Mouse (Mus musculus): ENCODE data around the gene Timp3. TPM values are rescaled to one million over a fixed set of nuclear protein-coding genes. Genes with fewer than 3 reads are reported as not detected.

Gene Timp3
- polyA plus RNA-seq, 1 experiment from 2014 or later: 42.3 TPM

GRCm38 (mm10) chr10:86343362-86343761 is 43.2 kb downstream of the Timp3 start:
- 88% methylated on average over 6 of the region's 6 CpGs for WGBS
- H3K27me3 ChIP-seq: no peaks in the 10 kb centered on the region
- no peak overlapping the region for H3K9ac ChIP-seq
- peaks cover 13% of the 10 kb centered on the region for H3K4me1 ChIP-seq
- H3K4me3 ChIP-seq: no peak overlapping the region
- no peak overlapping the region for H3K4me2 ChIP-seq (replicated peaks)
- H3K36me3 ChIP-seq: peaks cover 2% of the 10 kb centered on the region; the same call in 1 of the 2 replicates
- no peak overlapping the region for H3K27ac ChIP-seq
- H3K9me3 ChIP-seq (replicated peaks): no peaks in the 10 kb centered on the region
- no peak for ATAC-seq (ENCODE audit: low FRiP score)

- Histone ChIP-seq H3K4me3 (no peak overlapping the region), H3K9ac (no peak overlapping the region), H3K27ac (no peak overlapping the region), H3K9me3 (replicated peaks) (no peaks in the 10 kb centered on the region), H3K4me1 (peaks cover 13% of the 10 kb centered on the region), H3K27me3 (no peaks in the 10 kb centered on the region), H3K4me2 (replicated peaks) (no peak overlapping the region), H3K36me3 (peaks cover 2% of the 10 kb centered on the region; the same call in 1 of the 2 replicates)
- WGBS: 93% methylated on average over 7 of the region's 7 CpGs
- ATAC-seq (ENCODE audit: low FRiP score): no peak
Measured at GRCm38 (mm10) chr10:86343931-86344330, 43.8 kb downstream of the Timp3 start.

GRCm38 (mm10) chr10:86344654-86345053 is 44.5 kb downstream of the Timp3 start:
- Histone ChIP-seq H3K9ac (no peak overlapping the region), H3K4me2 (replicated peaks) (no peak overlapping the region), H3K27ac (no peak overlapping the region), H3K4me1 (peaks cover 13% of the 10 kb centered on the region), H3K9me3 (replicated peaks) (no peaks in the 10 kb centered on the region), H3K36me3 (peaks cover 2% of the 10 kb centered on the region; the same call in 1 of the 2 replicates), H3K4me3 (no peak overlapping the region), H3K27me3 (no peaks in the 10 kb centered on the region)
- WGBS: 88% methylated on average over 6 of the region's 6 CpGs
- no peak for ATAC-seq (ENCODE audit: low FRiP score)

GRCm38 (mm10) chr10:86345645-86346044 is 45.5 kb downstream of the Timp3 start:
- peaks cover 13% of the 10 kb centered on the region for H3K4me1 ChIP-seq
- ATAC-seq (ENCODE audit: low FRiP score): no peak
- WGBS: 93% methylated on average over 9 of the region's 9 CpGs
- H3K27ac ChIP-seq: no peak overlapping the region
- H3K9ac ChIP-seq: no peak overlapping the region
- H3K9me3 ChIP-seq (replicated peaks): no peaks in the 10 kb centered on the region
- no peak overlapping the region for H3K4me3 ChIP-seq
- H3K36me3 ChIP-seq: peaks cover 2% of the 10 kb centered on the region; the same call in 1 of the 2 replicates
- H3K27me3 ChIP-seq: no peaks in the 10 kb centered on the region
- H3K4me2 ChIP-seq (replicated peaks): no peak overlapping the region

- no peaks in the 10 kb centered on the region for H3K9me3 ChIP-seq (replicated peaks)
- ATAC-seq (ENCODE audit: low FRiP score): no peak
- peaks cover 2% of the 10 kb centered on the region; the same call in 1 of the 2 replicates for H3K36me3 ChIP-seq
- WGBS: 63% methylated on average over 3 of the region's 3 CpGs
- H3K27me3 ChIP-seq: no peaks in the 10 kb centered on the region
- H3K4me1 ChIP-seq: peaks cover 11% of the 10 kb centered on the region
- no peak overlapping the region for H3K4me3 ChIP-seq
- H3K27ac ChIP-seq: no peak overlapping the region
- H3K9ac ChIP-seq: no peak overlapping the region
- no peak overlapping the region for H3K4me2 ChIP-seq (replicated peaks)
Measured at GRCm38 (mm10) chr10:86346235-86346840, 46.2 kb downstream of the Timp3 start.

DNA sequence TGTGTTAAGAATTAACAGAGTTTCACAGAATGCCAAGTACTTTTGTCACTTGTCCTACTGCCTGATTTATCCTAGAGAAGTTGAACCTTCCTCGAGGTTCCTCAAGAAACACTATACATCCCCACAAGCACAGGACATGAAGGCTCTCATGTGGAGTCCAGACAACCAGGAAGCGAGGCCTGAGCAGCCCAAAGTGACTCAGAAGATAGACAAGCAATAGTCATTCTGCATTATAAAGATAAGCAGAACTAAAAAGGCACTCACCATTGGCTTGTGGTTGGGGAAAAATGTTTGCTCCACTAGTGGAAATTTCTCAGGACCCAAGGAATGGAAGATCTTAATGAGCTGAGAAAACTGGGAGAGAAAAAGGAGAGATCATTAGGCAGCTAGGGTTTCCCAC is 51.1 kb downstream of the Timp3 start:
- ATAC-seq (ENCODE audit: low FRiP score): no peak
- no peak overlapping the region for H3K27ac ChIP-seq
- H3K36me3 ChIP-seq: no peaks in the 10 kb centered on the region
- WGBS: 90% methylated on average over 2 of the region's 2 CpGs
- no peak overlapping the region for H3K4me2 ChIP-seq (replicated peaks)
- H3K27me3 ChIP-seq: no peaks in the 10 kb centered on the region
- no peak overlapping the region for H3K4me3 ChIP-seq
- H3K4me1 ChIP-seq: no peaks in the 10 kb centered on the region
- no peaks in the 10 kb centered on the region for H3K9me3 ChIP-seq (replicated peaks)
- H3K9ac ChIP-seq: no peak overlapping the region

GRCm38 (mm10) chr10:86352521-86352920 is 52.3 kb downstream of the Timp3 start:
- H3K4me2 ChIP-seq (replicated peaks): no peak overlapping the region
- 93% methylated on average over 3 of the region's 3 CpGs for WGBS
- no peak overlapping the region for H3K4me3 ChIP-seq
- no peak for ATAC-seq (ENCODE audit: low FRiP score)
- H3K36me3 ChIP-seq: no peaks in the 10 kb centered on the region
- H3K4me1 ChIP-seq: no peaks in the 10 kb centered on the region
- no peak overlapping the region for H3K27ac ChIP-seq
- no peaks in the 10 kb centered on the region for H3K9me3 ChIP-seq (replicated peaks)
- H3K9ac ChIP-seq: no peak overlapping the region
- no peaks in the 10 kb centered on the region for H3K27me3 ChIP-seq

GRCm38 (mm10) chr10:86356819-86357563 is 56.8 kb downstream of the Timp3 start:
- Histone ChIP-seq H3K27ac (no peak overlapping the region), H3K9me3 (replicated peaks) (no peaks in the 10 kb centered on the region), H3K36me3 (no peaks in the 10 kb centered on the region), H3K4me3 (no peak overlapping the region), H3K27me3 (no peaks in the 10 kb centered on the region), H3K4me1 (no peaks in the 10 kb centered on the region), H3K4me2 (replicated peaks) (no peak overlapping the region), H3K9ac (no peak overlapping the region)
- WGBS: 65% methylated on average over 5 of the region's 5 CpGs
- ATAC-seq (ENCODE audit: low FRiP score): no peak

DNA sequence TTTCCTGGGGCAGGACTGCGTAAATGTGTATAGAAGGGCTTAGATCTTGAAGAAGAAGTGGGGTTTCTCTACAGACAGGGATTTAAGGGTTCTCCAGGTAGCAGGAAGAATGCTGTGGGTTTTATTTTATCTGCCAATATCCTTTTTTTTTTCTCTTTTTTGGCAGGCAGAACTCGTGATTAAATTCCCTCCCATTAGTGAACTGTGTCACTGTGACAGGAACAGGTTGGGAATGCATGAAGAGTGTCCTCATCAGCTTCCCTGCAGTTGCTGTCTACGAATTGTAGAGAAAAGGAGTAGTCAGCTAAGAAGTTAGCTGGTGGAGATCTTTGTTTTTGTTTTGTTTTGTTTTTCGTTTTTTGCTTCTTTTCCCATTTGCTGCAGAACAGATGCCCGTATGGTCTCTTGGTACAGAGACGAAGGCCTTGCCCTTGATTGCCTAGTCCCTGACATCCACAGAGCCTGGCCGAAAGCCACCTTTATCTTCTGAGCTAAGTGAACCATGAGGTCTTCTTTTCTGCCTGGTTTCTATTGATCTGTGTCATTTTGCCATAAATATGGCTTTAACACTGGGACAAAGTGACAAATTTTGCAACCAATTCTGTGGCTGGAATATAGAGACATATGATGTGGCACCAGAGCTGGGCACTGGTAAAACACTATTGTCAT is 58.3 kb downstream of the Timp3 start:
- Histone ChIP-seq H3K27me3 (no peaks in the 10 kb centered on the region), H3K4me2 (replicated peaks) (no peak overlapping the region), H3K9me3 (replicated peaks) (no peaks in the 10 kb centered on the region), H3K4me3 (no peak overlapping the region), H3K27ac (no peak overlapping the region), H3K4me1 (no peaks in the 10 kb centered on the region), H3K36me3 (no peaks in the 10 kb centered on the region), H3K9ac (no peak overlapping the region)
- whole genome bisulfite sequencing: 83% methylated on average over 7 of the region's 7 CpGs
- no peak for ATAC-seq (ENCODE audit: low FRiP score)

DNA sequence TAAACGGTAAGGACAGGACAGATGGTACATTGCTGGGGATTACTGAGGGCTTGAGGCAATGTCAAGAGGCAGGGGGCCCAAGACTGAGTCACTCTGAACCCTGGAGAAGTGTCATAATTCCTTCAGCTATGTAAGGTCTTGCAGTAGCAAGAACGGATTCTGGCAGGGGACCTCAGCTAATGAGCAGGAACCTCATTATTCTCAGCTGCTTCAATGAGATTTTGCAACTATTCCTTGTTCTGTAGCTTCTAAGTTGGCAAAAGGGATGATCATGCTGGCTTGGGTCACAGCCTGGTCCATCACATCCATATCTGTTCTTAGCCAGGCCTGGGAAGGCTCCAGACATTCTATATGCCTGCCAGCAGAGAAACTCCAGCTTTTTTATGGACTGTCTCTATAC is 59.0 kb downstream of the Timp3 start:
- Histone ChIP-seq H3K27me3 (no peaks in the 10 kb centered on the region), H3K36me3 (no peaks in the 10 kb centered on the region), H3K9me3 (replicated peaks) (no peaks in the 10 kb centered on the region), H3K27ac (no peak overlapping the region), H3K4me3 (no peak overlapping the region), H3K4me1 (no peaks in the 10 kb centered on the region), H3K4me2 (replicated peaks) (no peak overlapping the region), H3K9ac (no peak overlapping the region)
- no peak for ATAC-seq (ENCODE audit: low FRiP score)
- 65% methylated on average over 2 of the region's 2 CpGs for WGBS

DNA sequence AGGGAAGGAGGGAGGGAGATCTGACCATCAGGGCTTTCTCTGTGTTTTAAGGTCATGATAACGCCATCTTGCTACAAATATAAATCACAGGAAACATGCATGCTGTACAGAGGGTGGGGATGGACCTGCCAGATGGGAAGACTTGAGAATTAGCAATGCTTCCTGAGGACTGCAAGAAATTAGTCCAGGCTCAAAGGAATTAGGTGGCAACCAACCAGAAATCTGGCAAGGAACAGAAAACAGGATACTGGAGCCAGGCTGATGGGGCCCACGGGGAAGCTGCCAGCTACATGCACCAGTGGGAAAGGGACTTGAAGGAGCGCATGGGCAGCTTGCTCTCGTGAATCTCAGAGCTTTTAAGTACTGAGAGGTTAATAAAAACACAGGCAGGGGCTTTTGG is 59.5 kb downstream of the Timp3 start:
- Histone ChIP-seq H3K9me3 (replicated peaks) (no peaks in the 10 kb centered on the region), H3K4me1 (no peaks in the 10 kb centered on the region), H3K9ac (no peak overlapping the region), H3K36me3 (no peaks in the 10 kb centered on the region), H3K27ac (no peak overlapping the region), H3K4me2 (replicated peaks) (no peak overlapping the region), H3K27me3 (no peaks in the 10 kb centered on the region), H3K4me3 (no peak overlapping the region)
- no peak for ATAC-seq (ENCODE audit: low FRiP score)
- 74% methylated on average over 4 of the region's 4 CpGs for WGBS

GRCm38 (mm10) chr10:86363669-86364309 is 63.6 kb downstream of the Timp3 start:
- WGBS: 84% methylated on average over 8 of the region's 8 CpGs
- Histone ChIP-seq H3K4me2 (replicated peaks) (no peak overlapping the region), H3K4me3 (no peak overlapping the region), H3K36me3 (no peaks in the 10 kb centered on the region), H3K27ac (no peak overlapping the region), H3K27me3 (no peaks in the 10 kb centered on the region), H3K9ac (no peak overlapping the region), H3K9me3 (replicated peaks) (no peaks in the 10 kb centered on the region), H3K4me1 (peaks cover 5% of the 10 kb centered on the region; the same call in 1 of the 2 replicates)
- no peak for ATAC-seq (ENCODE audit: low FRiP score)

Data from hindbrain, embryonic 12.5 days (tissue).